Mouse (Mus musculus): Measurements from ENCODE around the gene Nphp4. TPM values are rescaled to one million over a fixed set of nuclear protein-coding genes. Genes with fewer than 3 reads are reported as not detected.

Gene Nphp4
- polyA plus RNA-seq, 1 experiment from 2014 or later, result 6.1 TPM

GRCm38 (mm10) chr4:152454153-152454552 lies 22.4 kb upstream of the Nphp4 start:
- Histone ChIP-seq H3K36me3 (no peaks in the 10 kb centered on the region), H3K4me1 (replicated peaks) (peaks cover 13% of the 10 kb centered on the region), H3K9me3 (no peaks in the 10 kb centered on the region), H3K27ac (replicated peaks) (no peak overlapping the region), H3K4me3 (no peak overlapping the region), H3K27me3 (no peaks in the 10 kb centered on the region), H3K4me2 (no peak overlapping the region), H3K9ac (no peak overlapping the region)
- ATAC-seq (ENCODE audit: low FRiP score, low read depth), result 0 out of 2 replicates have a peak, but pooled peaks have one; percentile 20
- 56% methylated on average over 12 of the region's 12 CpGs for WGBS

DNA sequence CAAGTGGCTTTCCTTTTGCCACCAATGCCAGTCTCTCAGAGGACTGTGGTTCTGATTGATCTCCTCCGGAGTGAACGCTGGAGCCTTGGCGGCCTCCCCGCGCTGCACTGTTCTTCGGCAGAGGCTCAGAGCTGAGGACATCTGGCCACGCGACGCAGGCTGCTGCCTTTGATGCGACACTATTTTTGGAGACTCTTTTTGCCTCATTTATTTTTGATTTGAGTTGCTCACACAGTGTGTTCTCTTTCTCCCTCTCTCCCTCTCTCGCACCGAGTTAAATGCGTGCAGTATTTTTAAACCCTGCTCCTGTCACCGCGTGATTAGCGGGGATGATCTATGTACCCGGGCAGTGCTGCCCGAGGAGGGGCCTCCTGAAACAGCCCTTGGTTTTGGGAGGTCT lies 19.9 kb upstream of the Nphp4 start:
- Histone ChIP-seq H3K4me1 (replicated peaks) (peaks cover 13% of the 10 kb centered on the region), H3K27ac (replicated peaks) (peak overlapping the region; percentile 35; the same call in 1 of the 2 replicates), H3K27me3 (no peaks in the 10 kb centered on the region), H3K9me3 (no peaks in the 10 kb centered on the region), H3K9ac (no peak overlapping the region), H3K36me3 (no peaks in the 10 kb centered on the region), H3K4me2 (no peak overlapping the region), H3K4me3 (no peak overlapping the region)
- ATAC-seq (ENCODE audit: low FRiP score, low read depth), result no peak
- WGBS, result 56% methylated on average over 18 of the region's 18 CpGs

GRCm38 (mm10) chr4:152457673-152458072 lies 18.8 kb upstream of the Nphp4 start:
- Histone ChIP-seq H3K4me2 (no peak overlapping the region), H3K27ac (replicated peaks) (no peak overlapping the region), H3K9ac (no peak overlapping the region), H3K27me3 (no peaks in the 10 kb centered on the region), H3K4me1 (replicated peaks) (peaks cover 13% of the 10 kb centered on the region), H3K9me3 (no peaks in the 10 kb centered on the region), H3K4me3 (no peak overlapping the region), H3K36me3 (no peaks in the 10 kb centered on the region)
- WGBS, result 93% methylated on average over 4 of the region's 4 CpGs
- ATAC-seq (ENCODE audit: low FRiP score, low read depth), result no peak

GRCm38 (mm10) chr4:152462516-152462915 lies 14.0 kb upstream of the Nphp4 start:
- ATAC-seq (ENCODE audit: low FRiP score, low read depth), result no peak

DNA sequence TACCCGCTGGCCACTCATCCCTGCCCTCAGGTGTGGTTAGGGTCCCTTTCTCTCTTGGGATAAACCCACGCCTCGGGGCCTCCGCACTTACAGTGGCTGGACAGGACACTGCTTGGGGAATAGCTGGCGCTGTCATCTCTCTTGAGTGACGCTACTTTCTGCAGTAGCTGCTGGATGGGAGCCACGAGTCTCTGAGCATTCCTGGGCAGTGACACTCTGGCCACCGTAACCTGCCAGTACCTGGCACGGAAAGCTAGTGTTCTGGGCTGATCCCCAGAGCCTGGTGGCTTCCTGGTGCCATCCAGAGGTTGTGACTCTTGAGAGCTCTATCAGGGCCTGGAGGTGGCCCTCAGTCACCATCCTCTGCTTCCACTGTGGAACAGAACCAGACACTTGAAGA lies 13.4 kb upstream of the Nphp4 start:
- no peak overlapping the region for H3K27ac ChIP-seq (replicated peaks)
- ATAC-seq (ENCODE audit: low FRiP score, low read depth), result no peak
- H3K36me3 ChIP-seq, result no peaks in the 10 kb centered on the region
- H3K4me1 ChIP-seq (replicated peaks), result peaks cover 5% of the 10 kb centered on the region; the same call in 1 of the 2 replicates
- H3K9ac ChIP-seq, result no peak overlapping the region
- H3K9me3 ChIP-seq, result no peaks in the 10 kb centered on the region
- 91% methylated on average over 9 of the region's 9 CpGs for WGBS
- H3K4me3 ChIP-seq, result no peak overlapping the region
- H3K4me2 ChIP-seq, result no peak overlapping the region
- H3K27me3 ChIP-seq, result no peaks in the 10 kb centered on the region

More at GRCm38 (mm10) chr4:152462516-152462915, 14.0 kb upstream of the Nphp4 start:
- H3K9me3 ChIP-seq, result no peaks in the 10 kb centered on the region
- no peak overlapping the region for H3K27ac ChIP-seq (replicated peaks)
- no peaks in the 10 kb centered on the region for H3K27me3 ChIP-seq
- no peak overlapping the region for H3K9ac ChIP-seq
- H3K36me3 ChIP-seq, result no peaks in the 10 kb centered on the region
- H3K4me1 ChIP-seq (replicated peaks), result peaks cover 5% of the 10 kb centered on the region; the same call in 1 of the 2 replicates
- no peak overlapping the region for H3K4me2 ChIP-seq
- 88% methylated on average over 12 of the region's 12 CpGs for WGBS
- no peak overlapping the region for H3K4me3 ChIP-seq

DNA sequence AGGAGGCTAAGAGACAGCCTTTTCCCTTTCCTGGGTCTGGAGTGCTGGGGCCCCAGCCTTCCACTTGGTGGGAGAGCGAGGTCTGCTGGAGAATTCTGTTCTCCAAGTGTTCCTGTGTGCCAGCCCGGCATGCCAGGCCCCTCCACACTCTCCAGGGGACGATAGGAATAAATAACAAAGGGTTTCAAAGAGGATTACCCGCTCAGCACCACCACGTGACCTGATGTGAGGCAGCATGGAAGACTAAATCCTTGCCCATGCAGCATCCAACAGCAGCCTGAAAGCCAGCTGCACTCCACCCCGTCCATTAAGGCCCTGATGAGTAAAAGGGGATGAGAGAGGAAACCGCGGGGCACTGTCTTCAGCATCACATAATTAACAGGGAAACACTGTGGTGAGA lies 11.4 kb upstream of the Nphp4 start:
- Histone ChIP-seq H3K27me3 (no peaks in the 10 kb centered on the region), H3K9ac (no peak overlapping the region), H3K4me1 (replicated peaks) (peaks cover 5% of the 10 kb centered on the region; the same call in 1 of the 2 replicates), H3K27ac (replicated peaks) (0 out of 2 replicates have a peak overlapping the region, but pooled peaks have one; percentile 40), H3K4me2 (no peak overlapping the region), H3K36me3 (no peaks in the 10 kb centered on the region), H3K4me3 (no peak overlapping the region), H3K9me3 (no peaks in the 10 kb centered on the region)
- WGBS, result 26% methylated on average over 8 of the region's 8 CpGs
- ATAC-seq (ENCODE audit: low FRiP score, low read depth), result 0 out of 2 replicates have a peak, but pooled peaks have one; percentile 31

- WGBS, result 81% methylated on average over 13 of the region's 13 CpGs
- Histone ChIP-seq H3K4me1 (replicated peaks) (peaks cover 5% of the 10 kb centered on the region; the same call in 1 of the 2 replicates), H3K4me2 (no peak overlapping the region), H3K4me3 (no peak overlapping the region), H3K27ac (replicated peaks) (no peak overlapping the region), H3K9me3 (no peaks in the 10 kb centered on the region), H3K27me3 (no peaks in the 10 kb centered on the region), H3K36me3 (no peaks in the 10 kb centered on the region), H3K9ac (no peak overlapping the region)
- ATAC-seq (ENCODE audit: low FRiP score, low read depth), result no peak
These were observed 9.9 kb upstream of the Nphp4 start for GRCm38 (mm10) chr4:152466601-152467000.

DNA sequence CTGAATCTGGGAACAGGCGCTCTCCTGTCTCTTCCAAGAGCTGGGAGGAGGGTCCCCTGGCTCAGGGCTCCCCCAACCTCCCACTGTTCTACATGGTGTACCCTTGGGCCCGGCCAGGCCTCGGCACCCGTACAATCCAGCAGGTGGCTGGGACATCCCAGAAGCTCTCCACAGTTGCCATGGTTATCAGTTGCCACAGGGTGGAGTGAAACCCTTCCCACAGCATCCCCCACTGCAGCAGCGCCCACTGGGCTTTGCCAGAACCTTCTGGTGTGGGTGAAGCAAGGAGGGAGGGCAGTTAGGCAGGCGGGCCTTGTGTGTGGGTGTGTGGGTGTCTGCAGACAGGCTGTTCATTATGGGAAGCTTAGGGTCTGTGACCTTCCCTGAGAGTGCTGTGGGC lies 8.6 kb upstream of the Nphp4 start:
- Histone ChIP-seq H3K9ac (no peak overlapping the region), H3K36me3 (0 out of 2 replicates have a peak, but pooled peaks cover 1% of the 10 kb centered on the region), H3K4me1 (replicated peaks) (peaks cover 5% of the 10 kb centered on the region; the same call in 1 of the 2 replicates), H3K4me2 (no peak overlapping the region), H3K27ac (replicated peaks) (no peak overlapping the region), H3K27me3 (no peaks in the 10 kb centered on the region), H3K9me3 (no peaks in the 10 kb centered on the region), H3K4me3 (no peak overlapping the region)
- WGBS, result 75% methylated on average over 6 of the region's 6 CpGs
- no peak for ATAC-seq (ENCODE audit: low FRiP score, low read depth)

DNA sequence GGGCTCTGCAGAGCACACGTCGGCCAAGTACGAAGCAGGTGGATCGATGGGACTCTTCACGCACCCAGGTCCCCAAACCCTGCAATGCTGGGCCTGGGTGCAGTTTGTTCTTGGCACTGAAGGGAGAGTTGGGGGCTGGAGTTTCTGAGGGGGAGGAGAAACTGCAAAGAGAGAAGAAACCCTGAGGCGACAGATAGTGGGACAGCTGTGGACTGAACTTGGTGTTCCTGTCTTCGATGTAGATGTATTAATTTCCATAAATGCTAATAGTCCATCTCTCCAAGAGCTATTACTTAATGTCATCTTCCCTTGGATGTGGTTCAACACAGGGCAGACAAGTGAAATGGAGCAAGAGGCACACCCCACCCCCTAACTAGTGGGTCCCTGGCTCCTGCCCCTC lies 565 bp upstream of the Nphp4 start:
- Histone ChIP-seq H3K9ac (no peak overlapping the region), H3K36me3 (0 out of 2 replicates have a peak, but pooled peaks cover 3% of the 10 kb centered on the region), H3K9me3 (no peaks in the 10 kb centered on the region), H3K27me3 (no peaks in the 10 kb centered on the region), H3K4me2 (peak overlapping the region; percentile 80), H3K4me3 (peak overlapping the region; percentile 75), H3K4me1 (replicated peaks) (peaks cover 31% of the 10 kb centered on the region), H3K27ac (replicated peaks) (no peak overlapping the region)
- ATAC-seq (ENCODE audit: low FRiP score, low read depth), result no peak
- WGBS, result 83% methylated on average over 7 of the region's 7 CpGs

DNA sequence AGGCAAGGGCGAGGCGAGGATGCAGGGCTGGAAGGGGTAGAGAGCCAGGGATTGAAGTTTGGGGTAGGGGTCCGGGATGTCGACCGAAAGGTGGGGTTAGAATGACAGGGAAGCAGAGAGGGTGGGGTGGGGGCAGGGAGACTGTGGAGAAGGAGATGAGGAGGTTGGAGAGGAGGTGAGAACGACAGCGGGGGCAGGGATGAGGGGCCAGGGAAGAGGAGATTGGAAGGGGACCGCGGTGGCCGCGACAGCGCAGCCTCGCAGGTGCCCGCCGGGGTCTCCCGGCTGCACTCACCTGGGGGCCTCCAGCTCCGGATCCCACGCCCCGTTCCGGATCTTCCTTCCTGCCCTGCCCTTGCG lies 580 bp downstream of the Nphp4 start:
- ATAC-seq (ENCODE audit: low FRiP score, low read depth), result no peak; the same call in 1 of the 2 replicates
- 0 out of 2 replicates have a peak, but pooled peaks cover 3% of the 10 kb centered on the region for H3K36me3 ChIP-seq
- peaks cover 31% of the 10 kb centered on the region for H3K4me1 ChIP-seq (replicated peaks)
- peak overlapping the region; percentile 67 for H3K9ac ChIP-seq
- 0% methylated on average over 21 of the region's 21 CpGs for WGBS
- peak overlapping the region; percentile 68 for H3K27ac ChIP-seq (replicated peaks)
- H3K4me2 ChIP-seq, result peak overlapping the region; percentile 80
- H3K4me3 ChIP-seq, result peak overlapping the region; percentile 75
- no peaks in the 10 kb centered on the region for H3K27me3 ChIP-seq
- no peaks in the 10 kb centered on the region for H3K9me3 ChIP-seq

DNA sequence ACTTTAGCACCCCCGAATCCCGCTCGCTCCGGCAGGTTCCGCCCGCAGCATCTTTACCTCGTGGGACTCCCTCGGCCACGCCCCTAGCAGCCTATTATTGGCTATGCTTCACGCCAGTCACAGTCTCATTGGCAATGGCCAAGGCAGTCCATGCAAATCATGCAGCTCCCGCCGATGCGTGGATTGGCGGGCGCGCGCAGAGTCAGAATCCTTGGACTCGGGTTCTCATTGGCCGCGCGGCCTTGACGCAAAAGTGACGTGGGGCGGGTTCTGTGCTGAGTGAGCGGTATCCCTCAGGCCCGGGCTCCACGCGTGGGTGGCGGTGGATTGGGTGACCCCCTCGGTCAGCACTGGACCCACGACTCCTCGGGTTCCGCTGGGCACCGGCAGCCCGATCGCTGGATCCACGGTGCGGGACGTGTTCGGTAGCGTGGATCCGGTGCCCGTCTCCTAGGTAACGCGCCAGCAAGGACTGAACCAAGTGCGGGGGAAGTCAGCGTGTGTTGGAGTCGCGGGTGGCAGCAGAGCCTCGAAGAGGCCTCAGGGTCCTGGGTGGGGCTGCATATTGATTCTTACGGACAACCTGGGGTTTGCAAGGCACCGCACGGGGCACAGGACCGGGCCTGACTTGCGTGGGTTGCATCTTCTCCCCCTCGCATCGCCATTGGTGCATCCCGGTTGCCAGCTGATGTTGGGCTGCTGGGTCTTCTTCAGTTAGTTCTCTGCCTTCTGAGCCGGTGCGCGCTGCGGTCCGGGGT lies 1.1 kb downstream of the Nphp4 start, which contains the start of gene Kcnab2:
Kcnab2 (minus strand) TSS at position 406 of the 758 bp plus-strand sequence.
- H3K36me3 ChIP-seq, result 0 out of 2 replicates have a peak, but pooled peaks cover 3% of the 10 kb centered on the region
- H3K4me2 ChIP-seq, result peak within 1 kb of the TSS; percentile 80
- peak within 1 kb of the TSS; percentile 94 for H3K27ac ChIP-seq (replicated peaks)
- WGBS, result under 1% methylated on average over 63 of the region's 63 CpGs
- H3K4me3 ChIP-seq, result peak within 1 kb of the TSS; percentile 75
- peaks cover 31% of the 10 kb centered on the region for H3K4me1 ChIP-seq (replicated peaks)
- peak within 1 kb of the TSS; percentile 78 for H3K9ac ChIP-seq
- ATAC-seq (ENCODE audit: low FRiP score, low read depth), result peak; percentile 97
- no peaks in the 10 kb centered on the region for H3K9me3 ChIP-seq
- H3K27me3 ChIP-seq, result no peaks in the 10 kb centered on the region

- H3K4me1 ChIP-seq (replicated peaks), result peaks cover 31% of the 10 kb centered on the region
- no peaks in the 10 kb centered on the region for H3K36me3 ChIP-seq
- no peaks in the 10 kb centered on the region for H3K9me3 ChIP-seq
- H3K4me3 ChIP-seq, result peak overlapping the region; percentile 75
- H3K27me3 ChIP-seq, result no peaks in the 10 kb centered on the region
- peak overlapping the region; percentile 78 for H3K9ac ChIP-seq
- H3K4me2 ChIP-seq, result peak overlapping the region; percentile 80
- 2% methylated on average over 13 of the region's 13 CpGs for WGBS
- peak overlapping the region; percentile 94 for H3K27ac ChIP-seq (replicated peaks)
- ATAC-seq (ENCODE audit: low FRiP score, low read depth), result no peak; the same call in 1 of the 2 replicates
These were observed 1.7 kb downstream of the Nphp4 start for GRCm38 (mm10) chr4:152478224-152478567.
